Mouse (Mus musculus) T-helper 17 cell (primary cell): Measurements from ENCODE around the gene Olfr1375.
"Not testable (repeated sequence)": the region's sequence is repeated elsewhere in the genome, so short reads cannot be mapped to it uniquely, and the experiment has no call there.

Source experiments
- in situ Hi-C, 2 experiments: fragments of 300-600 bp; cut with MboI, MseI; formaldehyde crosslinking; loops; 1 replicate in 1 of 2; 2 replicates in 1 of 2; pipeline ENCODE4 v1.15.1; 2025; ENCODE audit warnings: high pct_unique_total_duplicates in 2 of 2

The Olfr1375 gene

GRCm38 (mm10) chr11:51047809-51048208, at the start of gene Olfr1375:
Olfr1375 (plus strand) TSS chr11:51048109.
- in situ Hi-C loops, result not testable (repeated sequence)

GRCm38 (mm10) chr11:51003296-51003695, 44.6 kb upstream of the Olfr1375 start, which contains the start of gene Olfr51:
Olfr51 (plus strand) TSS chr11:51003596.
- in situ Hi-C loops, result no loop called here

- in situ Hi-C loops, result no loop called here
These were observed 36.1 kb upstream of the Olfr1375 start for GRCm38 (mm10) chr11:51011821-51012220.

GRCm38 (mm10) chr11:51013936-51014335, 34.0 kb upstream of the Olfr1375 start, which contains the start of gene Olfr54:
Olfr54 (plus strand) TSS chr11:51014236.
- in situ Hi-C loops, result no loop called here

GRCm38 (mm10) chr11:51016341-51016740, 31.6 kb upstream of the Olfr1375 start:
- in situ Hi-C loops, result no loop called here

GRCm38 (mm10) chr11:51026811-51027210, 21.1 kb upstream of the Olfr1375 start:
- in situ Hi-C loops, result not testable (repeated sequence)

GRCm38 (mm10) chr11:51029381-51029780, 18.5 kb upstream of the Olfr1375 start:
- in situ Hi-C loops, result not testable (repeated sequence)

- in situ Hi-C loops, result loop anchor here (5.0 kb wide), 1 partner anchor 88 kb away; the partner anchor contains the start of gene 4933414I15Rik (in 2 of the 2)
These were observed 17.7 kb upstream of the Olfr1375 start for GRCm38 (mm10) chr11:51030225-51030624.

GRCm38 (mm10) chr11:51032851-51033250, 15.1 kb upstream of the Olfr1375 start:
- in situ Hi-C loops, result loop anchor here (5.0 kb wide), 1 partner anchor 91 kb away; the partner anchor contains the start of gene 4933414I15Rik (in 2 of the 2)

GRCm38 (mm10) chr11:51034141-51034540, 13.8 kb upstream of the Olfr1375 start:
- in situ Hi-C loops, result loop anchor here (5.0 kb wide), 1 partner anchor 92 kb away; the partner anchor contains the start of gene 4933414I15Rik (in 2 of the 2)

- in situ Hi-C loops, result no loop called here
These were observed 12.0 kb upstream of the Olfr1375 start for GRCm38 (mm10) chr11:51035951-51036350.

- in situ Hi-C loops, result not testable (repeated sequence)
These were observed 3.1 kb upstream of the Olfr1375 start for GRCm38 (mm10) chr11:51044776-51045175.

GRCm38 (mm10) chr11:51051678-51052077, 3.8 kb downstream of the Olfr1375 start:
- in situ Hi-C loops, result no loop called here

GRCm38 (mm10) chr11:51053230-51053629, 5.3 kb downstream of the Olfr1375 start:
- in situ Hi-C loops, result no loop called here

GRCm38 (mm10) chr11:51059151-51059571, 11.3 kb downstream of the Olfr1375 start, which contains the start of gene Zfp354a:
Zfp354a (plus strand) TSS chr11:51059257.
- in situ Hi-C loops, result no loop called here

GRCm38 (mm10) chr11:51059640-51060039, 11.7 kb downstream of the Olfr1375 start:
- in situ Hi-C loops, result no loop called here

- in situ Hi-C loops, result no loop called here
These were observed 13.1 kb downstream of the Olfr1375 start for GRCm38 (mm10) chr11:51060981-51061380.

- in situ Hi-C loops, result no loop called here
These were observed 15.4 kb downstream of the Olfr1375 start for GRCm38 (mm10) chr11:51063276-51063675.

- in situ Hi-C loops, result no loop called here
These were observed 15.9 kb downstream of the Olfr1375 start for GRCm38 (mm10) chr11:51063841-51064240.

- in situ Hi-C loops, result no loop called here
These were observed 36.6 kb downstream of the Olfr1375 start for GRCm38 (mm10) chr11:51084527-51084926.

- in situ Hi-C loops, result no loop called here
These were observed 37.4 kb downstream of the Olfr1375 start for GRCm38 (mm10) chr11:51085269-51085668.
